Comparison of ENCODE assay signal across 24 mouse cellular contexts in genomic region chr11:96466382-96466781, GRCm38 (mm10). TPM values are rescaled to one million over a fixed set of nuclear protein-coding genes. Genes with fewer than 3 reads are reported as not detected.
A peak's percentile ranks its signal among the peaks of the same experiment; 100 is the strongest.
DNase-seq lines count a peak whose midpoint lies in the region; ATAC-seq and TF ChIP-seq lines count a peak whose summit lies in the region.
"Had no signal": no experiment of that assay in that cellular context is flagged by ENCODE, and none has a peak within 500 bp of the region (broad histone marks: within the 10 kb centered on the region; RNA-seq: fewer than 3 reads in every experiment).

No protein-coding gene starts in this region.

- 49% methylated on average over 7 of the region's 7 CpGs for WGBS in hindbrain, embryonic 13.5 days
- WGBS in hindbrain, embryonic 14.5 days = 36% methylated on average over 7 of the region's 7 CpGs

- peak; percentile 45 for DNase-seq in CD4-positive, CD25-positive, alpha-beta regulatory T cell, adult 2 months (ENCODE audit: low read depth, low spot score)
- no peak for DNase-seq in hindbrain, embryonic 14.5 days (ENCODE audit: low spot score)
- DNase-seq in retina, postnatal 1 day = peak; percentile 55
- DNase-seq in retina, embryonic 14.5 days (ENCODE audit: low spot score) = no peak
- peak; percentile 63 for DNase-seq in brain, embryonic 14.5 days (ENCODE audit: low read depth)
- DNase-seq in lung, postnatal 36 days = no peak
- DNase-seq: cerebellum, adult 11 months; cerebellum, adult 9-11 months; gastrocnemius, postnatal 10 days; kidney, adult 8-10 months; kidney, postnatal 10 days; liver, postnatal 0 days; right cerebral cortex, postnatal 4 days had no signal

- no peak overlapping the region for H3K4me2 ChIP-seq in hindbrain, embryonic 13.5 days
- no peak overlapping the region for H3K4me2 ChIP-seq in hindbrain, embryonic 14.5 days (replicated peaks)
- H3K4me2 ChIP-seq: embryonic facial prominence, embryonic 15.5 days; heart, embryonic 11.5 days; intestine, embryonic 15.5 days; limb, embryonic 12.5 days; liver, embryonic 11.5 days; midbrain, embryonic 12.5 days; neural tube, embryonic 12.5 days had no signal

- no peak overlapping the region for H3K4me3 ChIP-seq in hindbrain, embryonic 13.5 days
- H3K4me3 ChIP-seq in hindbrain, embryonic 14.5 days (replicated peaks; ENCODE audit: low read length) = no peak overlapping the region
- H3K4me3 ChIP-seq: embryonic facial prominence, embryonic 15.5 days; intestine, embryonic 15.5 days; limb, embryonic 12.5 days; midbrain, embryonic 12.5 days; neural tube, embryonic 12.5 days had no signal

- no peak for ATAC-seq in CD4-positive, CD25-positive, alpha-beta regulatory T cell, adult 4 months
- ATAC-seq in hindbrain, embryonic 13.5 days (ENCODE audit: low FRiP score) = no peak
- ATAC-seq in hindbrain, embryonic 14.5 days (ENCODE audit: low FRiP score) = no peak
- ATAC-seq: hindbrain, embryonic 16.5 days; intestine, embryonic 15.5 days; liver, postnatal 0 days; lung, postnatal 0 days had no signal

- TF ChIP-seq POLR2A in brain, embryonic 14.5 days (IDR thresholded peaks at IDR 0.05; ENCODE audit: borderline replicate concordance, extremely low read depth, insufficient read depth, insufficient read length, poor library complexity, severe bottlenecking) = no peak

- peaks cover 12% of the 10 kb centered on the region; the same call in 1 of the 2 replicates for H3K27me3 ChIP-seq in hindbrain, embryonic 13.5 days
- H3K27me3 ChIP-seq in hindbrain, embryonic 14.5 days (ENCODE audit: control insufficient read depth, insufficient read depth, low read length) = no peaks in the 10 kb centered on the region; the same call in 1 of the 2 replicates

- H3K9ac ChIP-seq in hindbrain, embryonic 13.5 days = no peak overlapping the region
- H3K9ac ChIP-seq in hindbrain, embryonic 14.5 days = no peak overlapping the region
- H3K9ac ChIP-seq: embryonic facial prominence, embryonic 15.5 days; intestine, embryonic 15.5 days; limb, embryonic 12.5 days; liver, postnatal 0 days; midbrain, embryonic 12.5 days; neural tube, embryonic 12.5 days had no signal

- peaks cover 43% of the 10 kb centered on the region for H3K4me1 ChIP-seq in hindbrain, embryonic 13.5 days (replicated peaks)
- H3K4me1 ChIP-seq in hindbrain, embryonic 14.5 days (replicated peaks; ENCODE audit: control insufficient read depth, insufficient read depth, low read length) = peaks cover 42% of the 10 kb centered on the region

- no peak for TF ChIP-seq CTCF in brain, embryonic 14.5 days (IDR thresholded peaks at IDR 0.05; ENCODE audit: borderline replicate concordance, extremely low read depth, insufficient read depth, insufficient read length)

- no peaks in the 10 kb centered on the region for H3K9me3 ChIP-seq in hindbrain, embryonic 13.5 days
- H3K9me3 ChIP-seq in hindbrain, embryonic 14.5 days (ENCODE audit: control insufficient read depth, low read length) = no peaks in the 10 kb centered on the region
- H3K9me3 ChIP-seq: embryonic facial prominence, embryonic 15.5 days; intestine, embryonic 15.5 days; limb, embryonic 12.5 days; midbrain, embryonic 12.5 days; neural tube, embryonic 12.5 days had no signal

- H3K36me3 ChIP-seq in hindbrain, embryonic 13.5 days = no peaks in the 10 kb centered on the region
- no peaks in the 10 kb centered on the region for H3K36me3 ChIP-seq in hindbrain, embryonic 14.5 days (replicated peaks; ENCODE audit: control insufficient read depth, insufficient read depth)
- H3K36me3 ChIP-seq: embryonic facial prominence, embryonic 15.5 days; intestine, embryonic 15.5 days; limb, embryonic 12.5 days; midbrain, embryonic 12.5 days; neural tube, embryonic 12.5 days had no signal

- H3K27ac ChIP-seq in hindbrain, embryonic 13.5 days = peak overlapping the region; percentile 32; the same call in 1 of the 2 replicates
- H3K27ac ChIP-seq in hindbrain, embryonic 14.5 days = no peak overlapping the region
- H3K27ac ChIP-seq: embryonic facial prominence, embryonic 15.5 days; intestine, embryonic 15.5 days; limb, embryonic 12.5 days; midbrain, embryonic 12.5 days; neural tube, embryonic 12.5 days had no signal

RNA-seq across cellular contexts. Expression of gene Skap1, which starts 2.0 kb away (rescaled TPM):
- 100 to 1,000 TPM; 652 to 757 TPM for polyA plus RNA-seq in CD4-positive, CD25-positive, alpha-beta regulatory T cell, adult 4 months (2017; shearing (Covaris generic))
- polyA plus RNA-seq in hindbrain, embryonic 13.5 days (2015; fragmentation: Nextera tagmentation; extraction: Ambion mirVana) = 6.3 and 6.9 TPM in 2 replicates
- polyA plus RNA-seq in hindbrain, embryonic 14.5 days (2014; fragmentation: Nextera tagmentation; extraction: Ambion mirVana) = 7.3 and 10.3 TPM in 2 replicates
- polyA plus RNA-seq in brain, embryonic 14.5 days (2012; rRNA removed) = 1.9 and 2.3 TPM in 2 replicates

Comparison
In these comparisons a context has a peak if more than half of its experiments do, and no peak if none do; other contexts are left out.
1. DNase-seq: peak in CD4-positive, CD25-positive, alpha-beta regulatory T cell, adult 2 months (single experiment), retina, postnatal 1 day (single experiment) and brain, embryonic 14.5 days (single experiment); none in hindbrain, embryonic 14.5 days (single experiment), retina, embryonic 14.5 days (single experiment) and lung, postnatal 36 days (single experiment).
2. RNA of gene Skap1, which starts 2.0 kb away (polyA plus RNA-seq): 652 to 757 TPM in CD4-positive, CD25-positive, alpha-beta regulatory T cell, adult 4 months; 7.3 to 10.3 TPM in hindbrain, embryonic 14.5 days, 6.3 to 6.9 TPM in hindbrain, embryonic 13.5 days and 1.9 to 2.3 TPM in brain, embryonic 14.5 days; every median in the first group is over 10 times any median in the second.